Mouse (Mus musculus): Measurements from ENCODE around the gene Ezr. TPM values are rescaled to one million over a fixed set of nuclear protein-coding genes. Genes with fewer than 3 reads are reported as not detected.

Gene Ezr
- total RNA-seq, 1 experiment from 2014 or later, result 130 TPM

DNA sequence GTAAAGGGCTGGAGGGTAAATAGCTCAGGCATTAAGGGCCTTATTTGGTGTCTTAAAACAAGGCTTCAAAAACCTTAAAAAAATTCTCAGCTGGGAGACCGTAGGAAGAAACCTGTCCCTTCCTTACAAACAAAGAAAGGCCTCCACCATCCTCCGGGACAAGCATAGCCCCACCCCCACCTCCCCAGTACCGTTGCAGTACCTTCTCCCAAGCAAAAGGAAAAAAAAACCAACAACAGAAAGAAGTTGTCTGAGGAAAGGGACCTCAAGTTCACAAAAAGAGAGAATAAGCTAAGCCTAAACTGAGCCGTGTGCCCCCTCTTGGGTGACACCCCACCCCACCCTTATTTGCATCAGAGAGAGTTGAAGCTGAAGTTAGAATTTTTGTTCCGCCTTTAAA is 6.0 kb downstream of the Ezr start:
- no peak for ATAC-seq (replicated peaks in 1 of 2; ENCODE audit: insufficient read depth in 1 of 2, low FRiP score in 2 of 2, low TSS enrichment in 1 of 2, low read depth in 1 of 2, poor library complexity in 2 of 2, severe bottlenecking in 2 of 2)

DNA sequence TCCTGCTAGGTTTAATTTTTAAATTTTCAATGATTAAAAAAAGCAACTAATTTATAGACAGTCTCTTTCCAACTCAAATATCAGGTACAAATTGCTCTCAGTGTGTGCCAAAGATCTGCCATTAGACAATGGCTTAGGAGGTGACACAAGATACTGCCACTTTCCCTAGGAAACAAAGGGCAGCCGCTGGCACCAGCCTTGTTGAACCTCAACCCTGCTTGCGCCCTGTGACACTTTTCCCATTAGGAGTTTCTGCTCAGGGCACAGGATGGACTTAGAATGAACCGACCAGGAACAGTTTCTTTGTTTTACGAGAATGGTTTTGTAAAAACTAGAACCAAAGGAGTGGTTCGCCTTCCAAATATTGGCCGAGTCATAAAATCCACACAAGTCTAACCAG is 6.5 kb downstream of the Ezr start:
- ATAC-seq (replicated peaks in 1 of 2; ENCODE audit: insufficient read depth in 1 of 2, low FRiP score in 2 of 2, low TSS enrichment in 1 of 2, low read depth in 1 of 2, poor library complexity in 2 of 2, severe bottlenecking in 2 of 2), result no peak

- no peak for ATAC-seq (replicated peaks in 1 of 2; ENCODE audit: insufficient read depth in 1 of 2, low FRiP score in 2 of 2, low TSS enrichment in 1 of 2, low read depth in 1 of 2, poor library complexity in 2 of 2, severe bottlenecking in 2 of 2)
These were observed 6.9 kb downstream of the Ezr start for GRCm38 (mm10) chr17:6775671-6776070.

GRCm38 (mm10) chr17:6775221-6775620 is 7.4 kb downstream of the Ezr start:
- ATAC-seq (replicated peaks in 1 of 2; ENCODE audit: insufficient read depth in 1 of 2, low FRiP score in 2 of 2, low TSS enrichment in 1 of 2, low read depth in 1 of 2, poor library complexity in 2 of 2, severe bottlenecking in 2 of 2), result no peak

GRCm38 (mm10) chr17:6773249-6773966 is 9.2 kb downstream of the Ezr start:
- ATAC-seq (replicated peaks in 1 of 2; ENCODE audit: insufficient read depth in 1 of 2, low FRiP score in 2 of 2, low TSS enrichment in 1 of 2, low read depth in 1 of 2, poor library complexity in 2 of 2, severe bottlenecking in 2 of 2), result no peak

DNA sequence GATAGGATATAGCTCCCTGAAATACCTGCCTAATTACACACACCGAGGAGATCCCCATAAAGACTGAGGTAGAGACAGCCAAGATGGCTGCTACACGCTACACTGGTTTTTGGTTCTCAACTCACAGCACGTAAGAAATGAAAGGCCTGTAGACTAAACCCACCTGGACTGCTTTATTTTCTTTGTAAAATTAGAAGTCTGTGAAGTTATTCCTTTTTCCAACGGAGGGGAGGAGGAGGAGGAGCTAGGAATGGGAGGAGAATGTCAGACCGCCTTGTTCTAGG is 10.2 kb downstream of the Ezr start:
- no peak for ATAC-seq (replicated peaks in 1 of 2; ENCODE audit: insufficient read depth in 1 of 2, low FRiP score in 2 of 2, low TSS enrichment in 1 of 2, low read depth in 1 of 2, poor library complexity in 2 of 2, severe bottlenecking in 2 of 2)

DNA sequence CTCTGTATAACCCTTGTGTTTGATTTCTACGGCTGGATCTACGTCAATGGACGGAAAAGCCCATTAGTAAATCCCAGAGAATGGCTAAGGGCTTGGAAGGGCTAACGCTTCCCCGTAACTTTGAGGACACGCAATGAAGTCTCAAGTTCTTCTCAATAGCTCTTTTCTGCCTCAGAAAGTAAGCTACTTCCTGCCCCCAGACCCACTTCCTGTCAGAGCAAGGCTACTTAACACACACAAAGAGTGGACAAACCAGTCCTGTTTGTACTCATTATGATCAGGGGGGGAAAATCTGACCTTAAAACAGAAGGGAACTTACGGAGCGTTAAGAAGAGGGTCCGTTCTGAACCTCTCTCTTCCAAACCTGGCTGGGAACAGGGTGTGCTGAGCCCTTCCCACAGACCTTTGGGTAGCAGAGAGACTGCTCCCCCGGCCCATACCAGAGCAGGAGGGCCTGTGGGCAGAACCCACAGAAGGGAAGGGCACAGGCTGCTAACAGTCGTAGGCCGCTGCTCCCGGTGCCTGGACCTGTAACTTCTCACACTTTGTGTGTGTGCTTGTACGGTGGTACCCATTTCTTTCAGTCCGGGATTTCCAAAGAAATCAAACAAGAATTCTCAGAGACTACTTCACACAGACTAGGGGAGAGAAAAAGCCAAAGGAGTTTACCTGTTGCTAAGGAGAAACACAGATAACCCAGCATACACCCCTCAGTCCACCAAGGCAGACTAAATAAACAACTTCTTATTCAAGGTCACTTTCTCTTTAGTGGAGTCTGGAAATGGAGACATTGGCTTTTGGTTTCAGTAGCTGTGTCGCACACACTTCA is 10.7 kb downstream of the Ezr start:
- no peak; a peak in 1 of 4 replicates for ATAC-seq (replicated peaks in 1 of 2; ENCODE audit: insufficient read depth in 1 of 2, low FRiP score in 2 of 2, low TSS enrichment in 1 of 2, low read depth in 1 of 2, poor library complexity in 2 of 2, severe bottlenecking in 2 of 2)

DNA sequence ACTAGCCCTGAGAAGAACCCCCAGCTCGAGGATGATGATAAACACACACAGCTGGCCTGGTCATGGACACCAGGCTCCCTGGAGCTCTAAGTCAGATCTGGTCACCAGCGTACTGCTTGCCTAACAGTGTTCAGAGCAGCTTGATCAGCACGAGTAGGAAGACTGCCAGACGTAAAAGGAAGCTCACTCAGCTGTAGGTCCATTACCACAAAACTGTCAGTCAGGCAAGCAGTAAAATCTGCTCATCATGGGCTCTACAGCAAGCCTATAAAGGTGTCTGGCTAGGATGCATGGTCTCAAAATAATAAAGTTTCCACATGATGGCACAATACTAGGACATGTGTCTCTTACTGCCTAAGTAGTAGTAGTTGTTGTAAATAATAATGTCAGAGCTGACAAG is 13.0 kb downstream of the Ezr start:
- peak; percentile 30 to 31; a peak in 2 of 4 replicates for ATAC-seq (replicated peaks in 1 of 2; ENCODE audit: insufficient read depth in 1 of 2, low FRiP score in 2 of 2, low TSS enrichment in 1 of 2, low read depth in 1 of 2, poor library complexity in 2 of 2, severe bottlenecking in 2 of 2)

- ATAC-seq (replicated peaks in 1 of 2; ENCODE audit: insufficient read depth in 1 of 2, low FRiP score in 2 of 2, low TSS enrichment in 1 of 2, low read depth in 1 of 2, poor library complexity in 2 of 2, severe bottlenecking in 2 of 2), result no peak
These were observed 14.2 kb downstream of the Ezr start for GRCm38 (mm10) chr17:6768301-6768788.

DNA sequence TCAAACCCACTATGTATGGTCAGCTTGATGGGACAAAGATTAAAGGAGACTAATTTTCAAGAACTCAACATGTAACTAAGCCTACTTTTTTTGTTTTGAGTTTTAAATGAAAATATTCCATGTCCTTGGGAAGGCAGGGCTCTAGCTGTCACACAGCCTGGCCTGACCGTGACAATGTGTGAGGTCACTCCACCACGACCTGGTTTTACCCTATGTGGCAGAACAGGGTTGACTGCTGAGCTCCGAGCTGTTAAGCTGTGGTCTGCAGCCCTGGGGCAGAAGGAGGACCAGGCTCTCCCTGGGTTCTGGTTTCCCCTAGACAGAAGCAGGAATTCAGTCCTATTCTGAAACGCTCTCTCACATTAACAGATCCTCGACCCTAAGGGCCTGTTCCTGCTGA is 14.8 kb downstream of the Ezr start:
- ATAC-seq (replicated peaks in 1 of 2; ENCODE audit: insufficient read depth in 1 of 2, low FRiP score in 2 of 2, low TSS enrichment in 1 of 2, low read depth in 1 of 2, poor library complexity in 2 of 2, severe bottlenecking in 2 of 2), result no peak

DNA sequence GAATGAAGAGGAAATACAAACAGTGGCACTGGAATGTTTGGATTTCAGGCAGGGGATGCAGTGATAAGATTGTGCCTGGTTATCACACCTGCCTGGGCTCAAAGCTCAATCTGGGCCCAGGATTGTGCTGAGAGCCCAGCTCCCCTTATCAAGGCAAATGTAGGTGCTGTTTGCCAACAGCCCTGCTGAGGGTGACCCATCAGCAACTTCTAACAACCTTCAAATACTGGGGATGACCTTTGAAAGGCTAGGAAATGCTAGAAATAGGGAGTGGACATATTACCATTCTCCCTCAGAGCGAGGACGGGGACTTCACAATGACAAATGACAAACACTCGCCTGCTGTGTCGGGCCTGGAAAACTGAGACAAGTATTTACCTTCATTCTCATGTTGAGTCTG is 15.8 kb downstream of the Ezr start:
- no peak for ATAC-seq (replicated peaks in 1 of 2; ENCODE audit: insufficient read depth in 1 of 2, low FRiP score in 2 of 2, low TSS enrichment in 1 of 2, low read depth in 1 of 2, poor library complexity in 2 of 2, severe bottlenecking in 2 of 2)

GRCm38 (mm10) chr17:6765886-6766285 is 16.7 kb downstream of the Ezr start:
- ATAC-seq (replicated peaks in 1 of 2; ENCODE audit: insufficient read depth in 1 of 2, low FRiP score in 2 of 2, low TSS enrichment in 1 of 2, low read depth in 1 of 2, poor library complexity in 2 of 2, severe bottlenecking in 2 of 2), result no peak

DNA sequence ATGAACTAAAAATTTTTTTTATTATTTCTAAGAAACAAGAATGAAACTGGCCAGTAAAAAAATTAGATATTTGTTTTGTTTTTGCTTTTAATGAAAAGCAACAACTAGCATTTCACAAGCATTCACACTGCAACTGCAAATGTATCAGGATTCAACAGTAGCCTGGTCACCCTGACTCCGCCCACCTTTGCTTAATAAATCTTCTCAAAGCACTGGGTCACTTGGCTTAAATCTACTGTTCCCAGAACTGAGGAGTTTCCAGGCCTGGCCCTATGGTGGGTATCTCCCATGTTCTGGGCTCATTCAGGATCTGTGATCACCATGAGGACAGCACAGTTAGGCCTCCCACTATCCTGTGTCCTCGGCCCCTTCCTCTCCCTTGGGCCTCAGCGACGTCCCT is 17.9 kb downstream of the Ezr start:
- ATAC-seq (replicated peaks in 1 of 2; ENCODE audit: insufficient read depth in 1 of 2, low FRiP score in 2 of 2, low TSS enrichment in 1 of 2, low read depth in 1 of 2, poor library complexity in 2 of 2, severe bottlenecking in 2 of 2), result no peak

DNA sequence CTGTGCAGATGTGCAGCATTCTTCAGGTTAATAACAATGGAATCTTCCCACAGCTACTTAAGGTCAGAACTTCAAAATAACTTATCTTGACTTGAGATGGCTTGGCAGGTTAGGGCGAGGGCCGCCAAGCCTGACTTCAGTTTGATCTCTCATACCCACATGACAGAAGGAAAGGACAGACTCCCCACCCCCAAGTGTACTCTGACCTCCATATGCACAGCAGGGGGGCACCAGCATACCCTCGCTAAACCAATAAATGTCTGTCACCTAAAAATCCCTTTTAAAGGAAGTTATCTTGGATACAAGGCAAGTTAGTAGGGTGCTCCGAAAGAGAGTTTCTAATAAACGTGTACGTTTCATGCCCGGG is 18.4 kb downstream of the Ezr start:
- ATAC-seq (replicated peaks in 1 of 2; ENCODE audit: insufficient read depth in 1 of 2, low FRiP score in 2 of 2, low TSS enrichment in 1 of 2, low read depth in 1 of 2, poor library complexity in 2 of 2, severe bottlenecking in 2 of 2), result no peak

GRCm38 (mm10) chr17:6763513-6764226 is 18.9 kb downstream of the Ezr start:
- no peak for ATAC-seq (replicated peaks in 1 of 2; ENCODE audit: insufficient read depth in 1 of 2, low FRiP score in 2 of 2, low TSS enrichment in 1 of 2, low read depth in 1 of 2, poor library complexity in 2 of 2, severe bottlenecking in 2 of 2)

GRCm38 (mm10) chr17:6759717-6760292 is 22.8 kb downstream of the Ezr start:
- no peak for ATAC-seq (replicated peaks in 1 of 2; ENCODE audit: insufficient read depth in 1 of 2, low FRiP score in 2 of 2, low TSS enrichment in 1 of 2, low read depth in 1 of 2, poor library complexity in 2 of 2, severe bottlenecking in 2 of 2)

DNA sequence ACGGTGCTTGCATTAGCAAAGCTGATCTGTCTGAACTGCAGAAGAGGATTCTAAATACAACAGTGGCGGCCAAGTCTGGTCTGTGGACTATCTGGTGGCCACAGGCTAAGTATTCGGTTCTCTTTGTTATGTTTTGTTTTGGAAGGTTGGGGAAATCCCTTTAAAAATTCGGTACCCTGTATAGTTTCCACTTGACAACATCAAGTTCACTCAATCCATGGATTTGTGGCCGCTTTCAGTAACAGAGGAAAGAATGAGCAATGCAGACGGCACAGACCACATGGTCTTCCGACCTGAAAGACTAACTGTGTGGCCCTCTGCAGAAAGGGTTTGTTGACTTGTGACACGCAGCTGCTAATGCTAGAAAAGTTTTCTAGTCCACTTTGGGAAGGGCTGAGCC is 23.7 kb downstream of the Ezr start:
- ATAC-seq (replicated peaks in 1 of 2; ENCODE audit: insufficient read depth in 1 of 2, low FRiP score in 2 of 2, low TSS enrichment in 1 of 2, low read depth in 1 of 2, poor library complexity in 2 of 2, severe bottlenecking in 2 of 2), result no peak

DNA sequence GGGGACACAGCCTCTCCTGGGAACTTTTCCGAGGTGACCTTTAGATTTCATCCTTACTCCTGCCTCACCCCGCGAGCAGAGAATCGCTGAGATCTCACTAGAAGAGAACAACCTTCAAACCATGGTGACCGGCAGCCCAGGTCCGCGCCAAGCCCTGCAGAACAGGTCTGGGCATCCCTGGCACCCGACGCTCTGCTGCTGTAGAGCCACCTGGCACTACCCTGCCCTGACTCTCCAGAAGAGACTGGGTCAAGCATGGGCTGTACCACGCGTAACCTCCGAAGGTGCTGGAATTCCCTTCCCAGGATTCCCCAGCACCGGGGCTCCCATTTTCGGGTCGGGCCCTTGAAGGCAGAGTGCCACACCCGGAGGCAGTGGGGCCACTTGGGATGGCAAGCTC is 24.7 kb downstream of the Ezr start:
- no peak for ATAC-seq (replicated peaks in 1 of 2; ENCODE audit: insufficient read depth in 1 of 2, low FRiP score in 2 of 2, low TSS enrichment in 1 of 2, low read depth in 1 of 2, poor library complexity in 2 of 2, severe bottlenecking in 2 of 2)

All from hematopoietic stem cell, adult 5-6 weeks (primary cell).